Mouse (Mus musculus) small intestine, adult 2 months (tissue): ENCODE data around the gene Sumf1. TPM values are rescaled to one million over a fixed set of nuclear protein-coding genes. Genes with fewer than 3 reads are reported as not detected.

Experiments used
- H3K27ac ChIP-seq: fragments of 200-500 bp; 2 replicates; pipeline ENCODE4 v1.5.1; 2012; ENCODE audit warnings: low read depth, low read length, control low read depth, inconsistent platforms; ENCODE audit not compliant: insufficient read depth
- H3K27me3 ChIP-seq: fragments of 200-500 bp; 2 replicates; pipeline ENCODE4 v1.6.1; 2012; ENCODE audit warnings: mild to moderate bottlenecking, moderate library complexity, low read length, inconsistent platforms; ENCODE audit not compliant: control insufficient read depth, insufficient read depth
- H3K36me3 ChIP-seq: fragments of 200-500 bp; 2 replicates; pipeline ENCODE4 v1.6.1; 2012; ENCODE audit warnings: mild to moderate bottlenecking, low read length, control low read depth, inconsistent platforms; ENCODE audit not compliant: control insufficient read depth, insufficient read depth
- H3K4me1 ChIP-seq: fragments of 200-500 bp; 2 replicates; pipeline ENCODE4 v1.6.1; 2012; ENCODE audit warnings: low read length, inconsistent platforms, mixed read lengths; ENCODE audit not compliant: control insufficient read depth, insufficient read depth, insufficient read length
- H3K4me3 ChIP-seq: fragments of 200-500 bp; 2 replicates; pipeline ENCODE4 v1.5.1; 2012; ENCODE audit warnings: low read depth, mild to moderate bottlenecking, control low read depth, inconsistent platforms, low read length, moderate library complexity
- CTCF ChIP-seq: fragments of 200-500 bp; IDR thresholded peaks from 2 replicates; pipeline ENCODE4 v1.5.1; 2012; ENCODE audit warnings: low read depth, mild to moderate bottlenecking, control low read depth, inconsistent platforms, low read length, moderate library complexity, mixed read lengths; ENCODE audit not compliant: insufficient replicate concordance, insufficient read length; ENCODE audit errors: extremely low read depth
- POLR2A ChIP-seq: fragments of 200-500 bp; IDR thresholded peaks from 2 replicates; pipeline ENCODE4 v1.6.1; 2012; ENCODE audit warnings: low read depth, mild to moderate bottlenecking, control low read depth, inconsistent platforms, low read length, moderate library complexity
- WGBS: fragments of 180-500 bp; shearing (Covaris S2); methylation state at CpG from one replicate; pipeline ENCODE4 v1.1.7; 2018; 5-methylcytosine and 5-hydroxymethylcytosine counted together
- polyA plus RNA-seq: library from polyadenylated mRNA; depleted of rRNA; stranded (reverse); fragments of >200 nt; gene quantifications from 2 replicates; pipeline ENCODE4 v1.2.3, GENCODE M21; 2012

Sumf1 gene
- polyA plus RNA-seq, 1 experiment: 36.2 TPM

- WGBS: 25% methylated on average over 4 of the region's 4 CpGs
- peak overlapping the region; percentile 17 for H3K27ac ChIP-seq
- TF ChIP-seq POLR2A (no peak), CTCF (no peak)
- H3K4me1 ChIP-seq: peaks cover 7% of the 10 kb centered on the region; the same call in 1 of the 2 replicates
- peaks cover 4% of the 10 kb centered on the region; the same call in 1 of the 2 replicates for H3K36me3 ChIP-seq
- H3K27me3 ChIP-seq: no peaks in the 10 kb centered on the region
- H3K4me3 ChIP-seq: no peak overlapping the region
Measured at GRCm38 (mm10) chr6:108140722-108141490, 44.5 kb downstream of the Sumf1 start.

- no peaks in the 10 kb centered on the region for H3K27me3 ChIP-seq
- WGBS: 93% methylated on average over 5 of the region's 5 CpGs
- no peaks in the 10 kb centered on the region for H3K36me3 ChIP-seq
- TF ChIP-seq POLR2A: no peak
- TF ChIP-seq CTCF: no peak
- H3K4me1 ChIP-seq: peaks cover 5% of the 10 kb centered on the region; the same call in 1 of the 2 replicates
- no peak overlapping the region for H3K4me3 ChIP-seq
- H3K27ac ChIP-seq: no peak overlapping the region
Measured at GRCm38 (mm10) chr6:108137031-108137430, 48.4 kb downstream of the Sumf1 start.

GRCm38 (mm10) chr6:108136286-108136685 is 49.1 kb downstream of the Sumf1 start:
- 100% methylated on average over 1 of the region's 1 CpGs for WGBS
- Histone ChIP-seq H3K27me3 (no peaks in the 10 kb centered on the region), H3K27ac (no peak overlapping the region), H3K36me3 (no peaks in the 10 kb centered on the region), H3K4me1 (peaks cover 3% of the 10 kb centered on the region; the same call in 1 of the 2 replicates), H3K4me3 (no peak overlapping the region)
- TF ChIP-seq POLR2A: no peak
- TF ChIP-seq CTCF: no peak

GRCm38 (mm10) chr6:108132268-108132935 is 53.0 kb downstream of the Sumf1 start:
- Histone ChIP-seq H3K4me1 (no peaks in the 10 kb centered on the region; the same call in 1 of the 2 replicates), H3K27ac (no peak overlapping the region), H3K27me3 (no peaks in the 10 kb centered on the region), H3K36me3 (no peaks in the 10 kb centered on the region), H3K4me3 (no peak overlapping the region)
- WGBS: 92% methylated on average over 5 of the region's 5 CpGs
- no peak for TF ChIP-seq POLR2A
- TF ChIP-seq CTCF: no peak

GRCm38 (mm10) chr6:108130718-108131117 is 54.7 kb downstream of the Sumf1 start:
- H3K4me1 ChIP-seq: no peaks in the 10 kb centered on the region
- H3K4me3 ChIP-seq: no peak overlapping the region
- 78% methylated on average over 5 of the region's 5 CpGs for WGBS
- no peak overlapping the region for H3K27ac ChIP-seq
- no peaks in the 10 kb centered on the region for H3K36me3 ChIP-seq
- TF ChIP-seq CTCF (no peak), POLR2A (no peak)
- no peaks in the 10 kb centered on the region for H3K27me3 ChIP-seq

- Histone ChIP-seq H3K27ac (no peak overlapping the region), H3K4me3 (no peak overlapping the region), H3K27me3 (no peaks in the 10 kb centered on the region), H3K4me1 (peaks cover 2% of the 10 kb centered on the region; the same call in 1 of the 2 replicates), H3K36me3 (no peaks in the 10 kb centered on the region)
- WGBS: 79% methylated on average over 3 of the region's 3 CpGs
- TF ChIP-seq POLR2A: no peak
- TF ChIP-seq CTCF: no peak
Measured at GRCm38 (mm10) chr6:108126631-108127030, 58.8 kb downstream of the Sumf1 start.

- Histone ChIP-seq H3K27me3 (no peaks in the 10 kb centered on the region), H3K27ac (no peak overlapping the region), H3K4me3 (no peak overlapping the region), H3K4me1 (peaks cover 2% of the 10 kb centered on the region; the same call in 1 of the 2 replicates), H3K36me3 (no peaks in the 10 kb centered on the region)
- TF ChIP-seq POLR2A (no peak), CTCF (no peak)
- 94% methylated on average over 1 of the region's 1 CpGs for WGBS
Measured at GRCm38 (mm10) chr6:108125474-108125873, 59.9 kb downstream of the Sumf1 start.
